Mouse (Mus musculus) brain, embryonic 14.5 days (tissue): ENCODE measurements around the gene Gm12830.

Source experiments
- CTCF ChIP-seq: fragments of 200-500 bp; IDR thresholded peaks from 2 replicates; pipeline ENCODE4 v1.5.1; 2012; ENCODE audit warnings: inconsistent platforms, mild to moderate bottlenecking, moderate library complexity, borderline replicate concordance; ENCODE audit not compliant: insufficient read depth, insufficient read length; ENCODE audit errors: extremely low read depth
- POLR2A ChIP-seq: fragments of 200-500 bp; IDR thresholded peaks from 2 replicates; pipeline ENCODE4 v1.6.1; 2012; ENCODE audit warnings: mild to moderate bottlenecking, inconsistent platforms, borderline replicate concordance; ENCODE audit not compliant: poor library complexity, insufficient read depth, insufficient read length, severe bottlenecking; ENCODE audit errors: extremely low read depth

DNA sequence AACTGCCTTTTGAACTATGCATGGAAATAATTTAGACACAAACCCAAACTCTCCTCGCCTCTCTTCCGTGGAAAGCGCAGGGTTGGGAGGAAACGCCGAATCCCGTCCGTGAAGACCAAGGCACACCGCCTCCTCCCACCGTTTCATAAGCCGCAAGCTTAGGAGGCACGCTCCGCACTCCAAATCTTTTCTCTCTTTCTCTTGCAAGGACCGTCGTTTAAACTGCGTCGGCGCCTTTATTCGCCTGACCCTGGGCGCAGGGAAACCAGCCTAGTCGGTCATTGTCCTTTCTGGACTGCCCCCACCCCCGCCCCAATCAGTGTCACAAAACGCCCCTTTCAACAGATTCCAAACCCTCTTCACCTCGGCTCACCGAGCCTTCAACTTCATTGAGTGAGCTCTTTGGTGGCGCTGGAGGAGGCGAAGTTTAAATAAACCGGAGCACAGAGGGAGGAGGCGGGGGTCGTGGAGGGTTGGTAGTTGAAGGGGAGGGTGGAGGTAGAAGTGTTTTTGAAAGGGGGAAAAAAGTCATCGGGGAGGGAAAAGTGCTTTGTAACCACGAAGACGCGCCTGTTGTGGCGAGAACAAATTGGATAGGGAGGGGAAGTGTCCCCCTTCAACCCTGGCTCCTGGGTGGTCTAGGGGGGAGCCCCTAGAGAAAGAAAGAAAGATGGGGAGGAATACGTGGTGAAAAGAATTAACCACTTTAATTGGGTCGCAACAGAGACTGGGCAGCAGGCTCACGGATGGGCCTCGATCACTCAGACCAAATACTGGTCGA is 81.3 kb downstream of the Gm12830 start:
- TF ChIP-seq CTCF, result no peak
- TF ChIP-seq POLR2A, result no peak
